Mouse (Mus musculus) limb, embryonic 10.5 days (tissue): ENCODE measurements around the gene Zfp3. TPM values are rescaled to one million over a fixed set of nuclear protein-coding genes. Genes with fewer than 3 reads are reported as not detected.

Experiments
- DNase-seq: peaks from one replicate; pipeline ENCODE4 v3.0.0-alpha.2; 2017; ENCODE audit warnings: low spot score
- H3K27ac ChIP-seq: fragments of 300-500 bp; sonication (generic); 2 replicates; pipeline ENCODE4 v1.5.1; 2016; ENCODE audit warnings: mild to moderate bottlenecking
- H3K27me3 ChIP-seq: fragments of 300-500 bp; sonication (generic); 2 replicates; pipeline ENCODE4 v1.6.1; 2016; ENCODE audit warnings: low read depth, mild to moderate bottlenecking; ENCODE audit not compliant: poor library complexity, severe bottlenecking
- H3K36me3 ChIP-seq: fragments of 300-500 bp; sonication (generic); 2 replicates; pipeline ENCODE4 v1.6.1; 2016; ENCODE audit warnings: mild to moderate bottlenecking, moderate library complexity
- H3K4me1 ChIP-seq: fragments of 300-500 bp; sonication (generic); 2 replicates; pipeline ENCODE4 v1.6.1; 2016
- H3K4me3 ChIP-seq: fragments of 300-500 bp; sonication (generic); 2 replicates; pipeline ENCODE4 v1.5.1; 2016; ENCODE audit warnings: mild to moderate bottlenecking, moderate library complexity
- H3K9me3 ChIP-seq: fragments of 300-500 bp; sonication (generic); replicated peaks from 2 replicates; pipeline ENCODE4 v1.6.1; 2016; ENCODE audit warnings: mild to moderate bottlenecking
- WGBS: fragments of 180-500 bp; shearing (Covaris S2); methylation state at CpG from one replicate; pipeline ENCODE4 v1.1.7; 2016; 5-methylcytosine and 5-hydroxymethylcytosine counted together
- microRNA-seq: library from miRNA; unstranded; fragments of <30 nt; microRNA quantifications from one replicate; pipeline ENCODE4, GENCODE M21; 2017
- polyA plus RNA-seq: library from polyadenylated mRNA; unstranded; fragments of >200 nt; fragmentation: Nextera tagmentation; extraction: Ambion mirVana; gene quantifications from 2 replicates; pipeline ENCODE4 v1.2.1, GENCODE M21; 2016

Gene Zfp3
- polyA plus RNA-seq, 1 experiment from 2014 or later, result 5.1 TPM

DNA sequence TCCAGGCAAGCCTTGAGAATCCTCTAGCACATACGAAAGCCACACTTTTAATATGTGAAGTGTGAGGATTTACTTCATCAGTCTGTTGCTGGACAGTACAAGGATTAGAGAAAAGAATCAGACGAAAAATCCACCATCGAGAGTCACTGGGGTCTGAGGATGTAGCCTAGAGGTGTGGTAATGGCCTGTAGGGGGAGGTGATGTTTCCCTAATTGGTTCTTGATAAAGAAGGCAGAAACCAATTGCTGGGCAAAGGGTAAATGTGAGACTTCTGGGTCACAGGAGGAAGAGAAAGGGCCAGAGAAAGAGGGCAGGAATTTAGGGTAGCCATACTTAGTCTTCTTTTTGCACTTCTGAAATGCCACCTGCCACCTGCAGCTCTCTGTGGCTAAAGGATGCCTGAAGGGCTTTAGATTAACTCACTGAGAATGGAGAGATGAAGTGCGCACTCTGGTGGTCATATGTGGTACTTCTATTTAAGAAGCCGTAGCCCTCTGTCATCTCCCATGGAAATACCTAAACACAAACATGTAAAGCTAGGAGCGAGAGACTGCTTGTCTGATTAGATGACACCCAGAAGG lies 51.6 kb downstream of the Zfp3 start:
- Histone ChIP-seq H3K27me3 (no peaks in the 10 kb centered on the region), H3K4me3 (no peak overlapping the region), H3K36me3 (no peaks in the 10 kb centered on the region), H3K4me1 (no peaks in the 10 kb centered on the region), H3K9me3 (no peaks in the 10 kb centered on the region), H3K27ac (no peak overlapping the region)
- peak; percentile 58 for DNase-seq
- 31% methylated on average over 6 of the region's 6 CpGs for WGBS

DNA sequence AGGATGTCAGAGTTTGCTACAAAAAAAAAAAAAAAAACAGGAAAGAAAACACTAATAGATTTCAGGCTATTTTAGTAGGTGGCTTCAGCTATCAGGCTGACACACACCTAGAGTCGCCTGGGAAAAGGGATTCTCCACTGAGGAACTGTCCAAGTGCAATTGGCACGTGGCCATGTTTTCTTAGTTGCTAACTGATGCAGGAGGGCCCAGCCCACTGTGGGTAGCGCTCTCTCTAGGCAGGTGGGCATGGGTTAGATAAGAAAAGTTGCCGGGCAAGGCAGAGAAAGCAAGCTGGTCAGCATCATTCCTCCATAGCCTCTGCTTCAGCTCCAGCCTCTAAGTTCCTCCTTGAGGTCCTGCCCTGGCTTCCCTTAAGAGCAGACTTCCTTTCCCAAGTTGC lies 52.8 kb downstream of the Zfp3 start:
- Histone ChIP-seq H3K4me1 (peaks cover 2% of the 10 kb centered on the region; the same call in 1 of the 2 replicates), H3K9me3 (no peaks in the 10 kb centered on the region), H3K27me3 (no peaks in the 10 kb centered on the region), H3K36me3 (no peaks in the 10 kb centered on the region), H3K27ac (no peak overlapping the region), H3K4me3 (no peak overlapping the region)
- DNase-seq, result no peak
- WGBS, result 82% methylated on average over 4 of the region's 4 CpGs

DNA sequence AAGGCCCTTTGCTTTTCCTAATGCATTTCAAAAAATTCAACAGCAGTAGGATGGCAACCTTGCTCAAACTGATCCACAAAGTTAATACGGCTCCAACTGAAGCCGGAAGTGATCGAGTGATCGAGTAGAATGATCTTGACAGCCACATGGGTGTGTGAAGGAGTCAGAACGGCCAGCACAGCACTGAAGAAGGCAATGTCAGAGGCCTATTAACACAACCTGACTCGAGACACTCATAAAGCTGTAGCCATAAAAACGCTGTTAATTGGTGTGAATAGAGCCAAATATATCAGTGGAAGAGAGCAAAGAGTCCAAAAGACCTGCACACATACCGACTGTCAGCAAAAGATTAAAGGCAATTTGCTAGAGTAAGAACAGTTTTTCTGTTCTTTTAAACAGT lies 56.1 kb downstream of the Zfp3 start:
- Histone ChIP-seq H3K36me3 (no peaks in the 10 kb centered on the region), H3K9me3 (no peaks in the 10 kb centered on the region), H3K27ac (no peak overlapping the region), H3K27me3 (no peaks in the 10 kb centered on the region), H3K4me3 (no peak overlapping the region), H3K4me1 (peaks cover 9% of the 10 kb centered on the region)
- WGBS, result 75% methylated on average over 8 of the region's 8 CpGs
- no peak for DNase-seq

DNA sequence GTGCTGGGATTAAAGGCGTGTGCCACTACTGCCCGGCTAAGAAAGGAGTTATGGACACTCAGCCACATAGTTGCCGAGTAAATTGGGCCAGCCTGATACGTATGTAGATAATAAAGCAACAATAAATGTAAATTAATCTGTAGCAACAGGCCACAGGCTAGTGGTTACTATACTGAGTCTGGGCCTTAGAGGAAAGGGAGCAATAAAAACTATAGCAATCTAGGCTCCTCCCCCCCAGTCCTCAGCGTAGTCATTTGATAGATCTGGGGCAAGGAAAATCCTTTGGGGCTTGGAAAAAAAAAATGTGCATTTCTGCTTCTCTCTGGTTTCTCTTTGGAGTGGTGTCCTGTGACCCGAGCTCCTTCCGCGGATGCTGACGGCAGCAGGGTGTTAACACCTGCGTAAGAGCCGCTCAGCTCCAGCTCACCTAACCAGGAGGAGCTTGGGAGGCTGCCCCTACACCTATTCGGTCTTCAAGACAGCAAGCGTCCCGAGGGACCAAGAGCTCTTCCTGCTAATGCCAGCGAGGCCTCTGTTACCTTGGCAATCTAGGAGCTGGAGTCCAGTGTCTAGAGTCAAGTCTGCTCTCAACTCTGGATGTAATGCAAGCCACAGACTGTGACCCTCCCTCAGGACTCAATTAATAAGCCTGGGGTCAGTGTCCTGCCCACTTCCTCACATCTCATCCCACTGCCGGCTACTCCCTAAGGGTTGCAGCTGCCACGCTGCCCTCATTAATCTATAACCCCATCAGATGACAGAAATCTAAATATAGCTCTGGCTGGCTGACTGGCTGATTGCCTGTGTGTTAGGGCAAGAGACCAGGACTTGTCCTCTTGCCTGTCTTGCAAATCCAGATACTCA lies 58.0 kb downstream of the Zfp3 start:
- Histone ChIP-seq H3K4me1 (peaks cover 9% of the 10 kb centered on the region), H3K27me3 (no peaks in the 10 kb centered on the region), H3K36me3 (no peaks in the 10 kb centered on the region), H3K27ac (no peak overlapping the region), H3K9me3 (no peaks in the 10 kb centered on the region), H3K4me3 (no peak overlapping the region)
- WGBS, result 54% methylated on average over 17 of the region's 17 CpGs
- DNase-seq, result no peak

Small RNA genes within 50 kb of the gene (microRNA-seq; reads per million reads assigned to microRNA genes)
- not detected for gene Gm22760

Other genes starting within 250 kb of the Zfp3 start
- gene Vmo1, start 249.6 kb upstream of the Zfp3 start, polyA plus RNA-seq, result 0.30 TPM in 1 of 2 replicates, not detected in the other
- 0.16 and 0.19 TPM in 2 replicates for gene Gltpd2, start 245.0 kb upstream of the Zfp3 start, polyA plus RNA-seq
- 1,140 and 1,215 TPM in 2 replicates for gene Psmb6, start 238.8 kb upstream of the Zfp3 start, polyA plus RNA-seq
- not detected in 2 replicates for gene Gm40193, start 231.3 kb upstream of the Zfp3 start, polyA plus RNA-seq
- 1.4 and 2.0 TPM in 2 replicates for gene Pld2, start 224.1 kb upstream of the Zfp3 start, polyA plus RNA-seq
- gene Mink1, start 201.3 kb upstream of the Zfp3 start, polyA plus RNA-seq, result 15.1 and 17.2 TPM in 2 replicates
- not detected in 2 replicates for gene 4930544D05Rik, start 148.4 kb upstream of the Zfp3 start, polyA plus RNA-seq
- not detected in 2 replicates for gene Chrne, start 145.0 kb upstream of the Zfp3 start, polyA plus RNA-seq
- gene Gp1ba, start 125.1 kb upstream of the Zfp3 start, polyA plus RNA-seq, result 0.18 and 0.75 TPM in 2 replicates
- 85.0 and 104 TPM in 2 replicates for gene Rnf167, start 117.0 kb upstream of the Zfp3 start, polyA plus RNA-seq
- 136 and 160 TPM in 2 replicates for gene Slc25a11, start 116.7 kb upstream of the Zfp3 start, polyA plus RNA-seq
- gene Pfn1, start 109.6 kb upstream of the Zfp3 start, polyA plus RNA-seq, result 2,132 and 2,568 TPM in 2 replicates
- gene Eno3, start 107.0 kb upstream of the Zfp3 start, polyA plus RNA-seq, result 67.8 and 75.6 TPM in 2 replicates
- gene Spag7, start 94.8 kb upstream of the Zfp3 start, polyA plus RNA-seq, result 182 and 196 TPM in 2 replicates
- 8.9 and 11.6 TPM in 2 replicates for gene Camta2, start 76.1 kb upstream of the Zfp3 start, polyA plus RNA-seq
- gene Inca1, start 64.1 kb upstream of the Zfp3 start, polyA plus RNA-seq, result 1.1 and 1.2 TPM in 2 replicates
- gene Kif1c, start 63.7 kb upstream of the Zfp3 start, polyA plus RNA-seq, result 2.0 and 2.2 TPM in 2 replicates
- 0.18 TPM in 1 of 2 replicates, not detected in the other for gene Scimp, start 48.4 kb downstream of the Zfp3 start, polyA plus RNA-seq
- gene Rabep1, start 80.6 kb downstream of the Zfp3 start, polyA plus RNA-seq, result 28.1 and 33.1 TPM in 2 replicates
- gene Nup88, start 205.8 kb downstream of the Zfp3 start, polyA plus RNA-seq, result 145 and 158 TPM in 2 replicates
- gene Rpain, start 206.0 kb downstream of the Zfp3 start, polyA plus RNA-seq, result 64.6 and 73.2 TPM in 2 replicates
- 325 and 420 TPM in 2 replicates for gene C1qbp, start 218.8 kb downstream of the Zfp3 start, polyA plus RNA-seq
- 34.1 and 36.6 TPM in 2 replicates for gene Dhx33, start 240.2 kb downstream of the Zfp3 start, polyA plus RNA-seq